Mouse (Mus musculus) heart, postnatal 0 days (tissue): ENCODE measurements at regions not wholly inside any gene's neighbourhood (a gene's known extent, or its start where the extent isn't known, plus 50 kb on each side); places are given as distances from the start of the nearest gene placed in this dataset.

Source experiments
- CTCF ChIP-seq: IDR thresholded peaks from 2 replicates; pipeline ENCODE4 v1.5.1; 2016; ENCODE audit warnings: antibody characterized with exemption, control low read depth, low read depth
- EP300 ChIP-seq: IDR thresholded peaks from 2 replicates; pipeline ENCODE4 v1.6.1; 2016; ENCODE audit warnings: antibody characterized with exemption, low read depth

- TF ChIP-seq EP300 (no peak), CTCF (no peak)
These were observed 104.6 kb downstream of the Srek1 start for GRCm38 (mm10) chr13:103669856-103670255.
